Mouse (Mus musculus) lung, embryonic 16.5 days (tissue): ENCODE measurements around the gene Bcap29. TPM values are rescaled to one million over a fixed set of nuclear protein-coding genes. Genes with fewer than 3 reads are reported as not detected.
"Not testable (repeated sequence)": the region's sequence is repeated elsewhere in the genome, so short reads cannot be mapped to it uniquely, and the experiment has no call there.

Experiments
- ATAC-seq: fragments of 200-750 bp; cut with Nextera tagmentation; 2 replicates; pipeline ENCODE4 v1.8.0; 2017; ENCODE audit warnings: low read depth, mild to moderate bottlenecking, moderate library complexity
- H3K27ac ChIP-seq: fragments of 300-500 bp; sonication (generic); 2 replicates; pipeline ENCODE4 v1.5.1; 2014; ENCODE audit warnings: mild to moderate bottlenecking, control low read depth, low read length
- H3K27me3 ChIP-seq: fragments of 300-500 bp; sonication (generic); 2 replicates; pipeline ENCODE4 v1.6.1; 2014; ENCODE audit warnings: low read depth, low read length, mixed read lengths; ENCODE audit not compliant: control insufficient read depth, insufficient read depth
- H3K36me3 ChIP-seq: fragments of 300-500 bp; sonication (generic); 2 replicates; pipeline ENCODE4 v1.6.1; 2014; ENCODE audit warnings: low read length; ENCODE audit not compliant: control insufficient read depth, insufficient read depth
- H3K4me1 ChIP-seq: fragments of 300-500 bp; sonication (generic); replicated peaks from 2 replicates; pipeline ENCODE4 v1.6.1; 2014; ENCODE audit warnings: low read length, mixed read lengths; ENCODE audit not compliant: control insufficient read depth, insufficient read depth
- H3K4me2 ChIP-seq: fragments of 300-500 bp; sonication (generic); 2 replicates; pipeline ENCODE4 v1.6.1; 2014; ENCODE audit warnings: low read depth, low read length, control low read depth
- H3K4me3 ChIP-seq: fragments of 300-500 bp; sonication (generic); 2 replicates; pipeline ENCODE4 v1.5.1; 2014; ENCODE audit warnings: mild to moderate bottlenecking, low read length, control low read depth
- H3K9ac ChIP-seq: fragments of 300-500 bp; sonication (generic); 2 replicates; pipeline ENCODE4 v1.6.1; 2014; ENCODE audit warnings: low read length, control low read depth
- H3K9me3 ChIP-seq: fragments of 300-500 bp; sonication (generic); 2 replicates; pipeline ENCODE4 v1.6.1; 2016; ENCODE audit warnings: low read length; ENCODE audit not compliant: control insufficient read depth
- WGBS: fragments of 180-500 bp; shearing (Covaris S2); extraction: QIAGEN DNeasy Blood & Tissue Kit; methylation state at CpG from one replicate; pipeline ENCODE4 v1.1.7; 2014; 5-methylcytosine and 5-hydroxymethylcytosine counted together
- polyA plus RNA-seq: library from polyadenylated mRNA; unstranded; fragments of >200 nt; fragmentation: Nextera tagmentation; extraction: Ambion mirVana; gene quantifications from 2 replicates; pipeline ENCODE4 v1.2.1, GENCODE M21; 2015

Bcap29 gene
- polyA plus RNA-seq, 1 experiment from 2014 or later, result 31.2 TPM

DNA sequence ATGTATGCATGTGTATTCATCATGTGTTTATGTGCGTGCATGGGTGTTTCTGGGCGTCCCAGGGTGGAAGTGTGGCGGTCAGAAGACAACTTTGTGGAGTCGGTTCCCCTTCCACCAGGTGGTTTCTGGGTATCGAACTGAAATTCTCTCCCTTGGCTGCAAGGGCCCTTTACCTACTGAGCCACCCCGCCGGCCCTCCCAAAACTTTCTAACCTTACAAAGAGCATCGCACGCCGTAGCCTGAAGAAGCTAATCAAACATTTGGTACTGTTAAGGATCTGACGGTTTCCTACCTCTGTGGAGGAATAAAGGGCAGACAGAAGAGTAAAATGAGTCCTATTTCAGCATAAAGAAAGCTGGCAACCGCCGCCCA is 502 bp downstream of the Bcap29 start:
- peak; percentile 29; the same call in 1 of the 2 replicates for ATAC-seq
- H3K27me3 ChIP-seq, result no peaks in the 10 kb centered on the region
- 6% methylated on average over 13 of the region's 13 CpGs for WGBS

GRCm38 (mm10) chr12:31628396-31628795 is 6.1 kb downstream of the Bcap29 start:
- H3K4me2 ChIP-seq, H3K4me3 ChIP-seq, H3K4me1 ChIP-seq, H3K27me3 ChIP-seq, ATAC-seq, H3K27ac ChIP-seq, H3K36me3 ChIP-seq, H3K9ac ChIP-seq, H3K9me3 ChIP-seq: not testable (repeated sequence)
- WGBS, result 85% methylated on average over 9 of the region's 9 CpGs

More for the DNA sequence above, 502 bp downstream of the Bcap29 start:
- Histone ChIP-seq H3K9me3 (no peaks in the 10 kb centered on the region), H3K36me3 (no peaks in the 10 kb centered on the region), H3K4me2 (peak overlapping the region; percentile 85), H3K4me3 (peak overlapping the region; percentile 66), H3K9ac (peak overlapping the region; percentile 87), H3K27ac (peak overlapping the region; percentile 50; the same call in 1 of the 2 replicates), H3K4me1 (peaks cover 6% of the 10 kb centered on the region; the same call in 1 of the 2 replicates)

GRCm38 (mm10) chr12:31625016-31625415 is 9.4 kb downstream of the Bcap29 start:
- 87% methylated on average over 1 of the region's 1 CpGs for WGBS
- no peaks in the 10 kb centered on the region for H3K4me1 ChIP-seq

DNA sequence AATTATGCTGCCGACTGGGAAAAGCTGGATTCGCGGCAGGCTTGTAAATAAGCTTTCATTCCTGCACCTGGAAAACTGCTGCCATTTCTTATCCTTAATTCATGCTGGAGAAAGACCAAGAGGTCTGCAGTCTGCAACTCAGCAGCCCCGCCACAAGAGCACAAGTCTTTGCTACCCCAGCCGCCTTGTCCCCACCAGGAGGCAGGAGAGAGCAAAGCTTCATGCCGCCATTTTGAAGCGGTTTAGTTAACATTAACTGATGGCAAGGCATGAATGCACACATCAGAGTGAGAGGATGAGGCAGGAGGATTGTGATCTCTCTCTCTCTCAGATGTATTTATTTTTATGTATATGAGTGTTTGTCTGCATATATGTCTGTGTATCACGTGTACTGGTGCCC is 14.4 kb downstream of the Bcap29 start:
- no peak overlapping the region for H3K9ac ChIP-seq
- no peak for ATAC-seq
- H3K4me3 ChIP-seq, result no peak overlapping the region

More at GRCm38 (mm10) chr12:31625016-31625415, 9.4 kb downstream of the Bcap29 start:
- Histone ChIP-seq H3K27ac (no peak overlapping the region), H3K4me2 (no peak overlapping the region), H3K9me3 (no peaks in the 10 kb centered on the region), H3K27me3 (no peaks in the 10 kb centered on the region), H3K36me3 (no peaks in the 10 kb centered on the region), H3K9ac (no peak overlapping the region), H3K4me3 (no peak overlapping the region)
- ATAC-seq, result no peak

GRCm38 (mm10) chr12:31613353-31613752 is 21.1 kb downstream of the Bcap29 start:
- Histone ChIP-seq H3K36me3 (peaks cover 9% of the 10 kb centered on the region), H3K4me2 (no peak overlapping the region), H3K9ac (no peak overlapping the region), H3K4me3 (no peak overlapping the region), H3K4me1 (no peaks in the 10 kb centered on the region), H3K27me3 (no peaks in the 10 kb centered on the region), H3K27ac (no peak overlapping the region), H3K9me3 (0 out of 2 replicates have a peak, but pooled peaks cover 2% of the 10 kb centered on the region)
- WGBS, result 47% methylated on average over 4 of the region's 4 CpGs
- ATAC-seq, result 0 out of 2 replicates have a peak, but pooled peaks have one; percentile 45

More for the DNA sequence above, 14.4 kb downstream of the Bcap29 start:
- 69% methylated on average over 8 of the region's 8 CpGs for WGBS
- no peaks in the 10 kb centered on the region for H3K4me1 ChIP-seq
- H3K27ac ChIP-seq, result no peak overlapping the region
- no peak overlapping the region for H3K4me2 ChIP-seq
- H3K27me3 ChIP-seq, result no peaks in the 10 kb centered on the region
- peaks cover 7% of the 10 kb centered on the region for H3K36me3 ChIP-seq
- H3K9me3 ChIP-seq, result 0 out of 2 replicates have a peak, but pooled peaks cover 2% of the 10 kb centered on the region

GRCm38 (mm10) chr12:31608138-31608537 is 26.3 kb downstream of the Bcap29 start:
- no peaks in the 10 kb centered on the region for H3K36me3 ChIP-seq
- H3K4me2 ChIP-seq, result no peak overlapping the region
- no peaks in the 10 kb centered on the region for H3K27me3 ChIP-seq
- H3K9ac ChIP-seq, result no peak overlapping the region
- no peaks in the 10 kb centered on the region for H3K4me1 ChIP-seq
- H3K27ac ChIP-seq, result no peak overlapping the region
- no peaks in the 10 kb centered on the region for H3K9me3 ChIP-seq
- no peak for ATAC-seq
- H3K4me3 ChIP-seq, result no peak overlapping the region
- WGBS, result 49% methylated on average over 3 of the region's 3 CpGs

DNA sequence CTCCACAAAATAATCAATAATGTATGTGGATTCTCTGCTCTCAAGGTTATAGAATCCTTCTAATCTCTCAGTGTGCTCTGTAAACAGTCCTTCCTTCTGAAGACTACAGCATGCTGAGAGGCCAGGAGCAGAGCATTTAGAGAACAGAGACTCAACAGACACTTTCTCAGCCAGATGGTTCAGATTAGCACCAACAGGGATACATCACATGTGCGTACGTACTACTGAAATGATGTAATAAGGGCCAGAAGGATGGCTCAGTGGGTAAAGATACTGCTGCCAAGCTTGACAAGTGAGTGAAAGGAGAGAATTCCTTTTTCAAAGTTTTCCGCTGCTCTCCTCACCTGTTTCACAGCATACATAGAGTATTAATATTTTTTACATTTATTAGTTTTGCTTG is 29.6 kb downstream of the Bcap29 start:
- H3K36me3 ChIP-seq, result no peaks in the 10 kb centered on the region
- no peak overlapping the region for H3K4me3 ChIP-seq
- H3K4me2 ChIP-seq, result no peak overlapping the region
- no peaks in the 10 kb centered on the region for H3K4me1 ChIP-seq
- ATAC-seq, result no peak
- no peak overlapping the region for H3K9ac ChIP-seq
- no peak overlapping the region for H3K27ac ChIP-seq
- H3K27me3 ChIP-seq, result no peaks in the 10 kb centered on the region
- H3K9me3 ChIP-seq, result no peaks in the 10 kb centered on the region
- WGBS, result 63% methylated on average over 3 of the region's 3 CpGs

DNA sequence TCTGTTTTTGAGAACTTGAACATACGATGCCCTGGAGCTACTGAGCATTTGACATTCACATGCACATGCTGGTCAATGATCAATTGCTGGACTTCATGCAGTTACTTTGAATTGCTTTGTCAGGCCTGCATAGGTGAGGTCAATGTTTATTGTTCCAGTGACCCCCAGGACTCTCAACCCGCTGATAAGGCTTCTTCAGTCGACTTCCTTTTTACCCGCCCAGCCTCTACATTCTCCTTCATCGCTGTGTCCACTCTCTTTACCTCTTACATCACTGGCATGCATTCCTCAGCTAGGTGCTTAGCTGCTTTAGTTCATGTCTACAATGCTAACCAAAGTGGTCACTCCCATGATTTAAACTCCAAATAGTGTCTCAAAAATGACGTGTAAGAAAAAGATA is 30.9 kb downstream of the Bcap29 start:
- H3K4me3 ChIP-seq, result no peak overlapping the region
- no peaks in the 10 kb centered on the region for H3K9me3 ChIP-seq
- no peaks in the 10 kb centered on the region for H3K36me3 ChIP-seq
- H3K27ac ChIP-seq, result no peak overlapping the region
- H3K9ac ChIP-seq, result no peak overlapping the region
- WGBS, result 26% methylated on average over 6 of the region's 6 CpGs
- no peaks in the 10 kb centered on the region for H3K27me3 ChIP-seq
- no peaks in the 10 kb centered on the region for H3K4me1 ChIP-seq
- peak; percentile 64; the same call in 1 of the 2 replicates for ATAC-seq
- H3K4me2 ChIP-seq, result no peak overlapping the region

GRCm38 (mm10) chr12:31594296-31594695 is 40.2 kb downstream of the Bcap29 start:
- Histone ChIP-seq H3K27me3 (no peaks in the 10 kb centered on the region), H3K4me2 (no peak overlapping the region), H3K4me3 (no peak overlapping the region), H3K36me3 (no peaks in the 10 kb centered on the region), H3K4me1 (peaks cover 5% of the 10 kb centered on the region; the same call in 1 of the 2 replicates), H3K9me3 (no peaks in the 10 kb centered on the region), H3K27ac (no peak overlapping the region), H3K9ac (no peak overlapping the region)
- no peak for ATAC-seq
- 91% methylated on average over 3 of the region's 3 CpGs for WGBS

DNA sequence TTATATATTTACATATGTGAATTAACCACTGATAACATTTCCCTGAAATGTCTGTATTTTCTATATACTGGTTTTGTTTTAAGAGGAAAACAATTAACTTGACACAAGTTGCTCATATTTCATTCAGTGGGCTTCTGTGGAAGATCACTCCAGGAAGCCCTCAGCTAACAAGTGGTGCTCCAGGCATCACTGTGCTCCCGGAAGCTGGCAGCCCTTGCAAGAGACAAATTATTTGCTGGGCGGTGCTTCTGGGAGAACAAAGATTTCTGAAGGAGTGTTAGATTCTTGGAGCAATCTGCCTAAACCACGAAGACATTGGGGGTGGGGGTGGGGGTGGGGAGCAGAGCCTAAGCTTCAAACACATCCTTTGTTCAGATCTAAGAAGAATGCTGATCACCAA is 42.4 kb downstream of the Bcap29 start:
- WGBS, result 11% methylated on average over 3 of the region's 3 CpGs
- peaks cover 5% of the 10 kb centered on the region; the same call in 1 of the 2 replicates for H3K4me1 ChIP-seq
- H3K9me3 ChIP-seq, result peaks cover 3% of the 10 kb centered on the region; the same call in 1 of the 2 replicates
- H3K9ac ChIP-seq, result no peak overlapping the region
- peak; percentile 45; the same call in 1 of the 2 replicates for ATAC-seq
- no peaks in the 10 kb centered on the region for H3K36me3 ChIP-seq
- no peaks in the 10 kb centered on the region for H3K27me3 ChIP-seq
- H3K4me3 ChIP-seq, result no peak overlapping the region
- H3K27ac ChIP-seq, result no peak overlapping the region
- no peak overlapping the region for H3K4me2 ChIP-seq
